Mouse (Mus musculus) liver, adult (tissue): ENCODE data around the gene Hs1bp3.

Source experiments
- GATA4 ChIP-seq: IDR thresholded peaks from 2 replicates; pipeline ENCODE4 v1.6.1; 2014; ENCODE audit warnings: mild to moderate bottlenecking, low read length; ENCODE audit not compliant: insufficient replicate concordance

Gene Hs1bp3

DNA sequence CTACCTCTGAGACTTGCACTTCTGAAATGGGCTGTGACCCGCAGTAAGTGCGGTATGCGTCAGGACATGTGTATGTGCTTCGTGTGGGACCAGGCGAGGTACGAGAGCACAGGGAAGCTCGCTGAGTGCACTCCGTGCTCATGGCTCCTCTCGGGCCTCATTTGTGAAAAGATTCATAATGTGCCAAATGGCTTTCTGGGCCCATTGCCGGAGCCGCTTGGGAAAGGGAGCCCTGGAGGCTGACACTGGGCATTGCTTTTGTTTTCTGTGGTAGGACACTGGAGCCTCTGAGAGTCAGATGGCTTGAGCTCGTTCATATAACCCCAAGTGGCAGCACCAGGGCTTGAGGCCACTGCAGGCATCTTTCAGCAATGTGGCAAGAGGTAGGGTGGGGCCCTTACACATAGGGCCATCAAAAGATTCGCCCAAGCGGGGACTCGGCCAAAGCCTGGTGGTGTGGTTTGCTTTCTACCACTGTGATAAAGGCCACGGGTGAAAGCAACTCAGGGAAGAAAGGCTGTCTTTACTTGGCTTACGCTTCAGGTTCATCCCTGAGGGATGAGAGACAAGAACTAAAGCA lies 12.8 kb downstream of the Hs1bp3 start:
- no peak for TF ChIP-seq GATA4

DNA sequence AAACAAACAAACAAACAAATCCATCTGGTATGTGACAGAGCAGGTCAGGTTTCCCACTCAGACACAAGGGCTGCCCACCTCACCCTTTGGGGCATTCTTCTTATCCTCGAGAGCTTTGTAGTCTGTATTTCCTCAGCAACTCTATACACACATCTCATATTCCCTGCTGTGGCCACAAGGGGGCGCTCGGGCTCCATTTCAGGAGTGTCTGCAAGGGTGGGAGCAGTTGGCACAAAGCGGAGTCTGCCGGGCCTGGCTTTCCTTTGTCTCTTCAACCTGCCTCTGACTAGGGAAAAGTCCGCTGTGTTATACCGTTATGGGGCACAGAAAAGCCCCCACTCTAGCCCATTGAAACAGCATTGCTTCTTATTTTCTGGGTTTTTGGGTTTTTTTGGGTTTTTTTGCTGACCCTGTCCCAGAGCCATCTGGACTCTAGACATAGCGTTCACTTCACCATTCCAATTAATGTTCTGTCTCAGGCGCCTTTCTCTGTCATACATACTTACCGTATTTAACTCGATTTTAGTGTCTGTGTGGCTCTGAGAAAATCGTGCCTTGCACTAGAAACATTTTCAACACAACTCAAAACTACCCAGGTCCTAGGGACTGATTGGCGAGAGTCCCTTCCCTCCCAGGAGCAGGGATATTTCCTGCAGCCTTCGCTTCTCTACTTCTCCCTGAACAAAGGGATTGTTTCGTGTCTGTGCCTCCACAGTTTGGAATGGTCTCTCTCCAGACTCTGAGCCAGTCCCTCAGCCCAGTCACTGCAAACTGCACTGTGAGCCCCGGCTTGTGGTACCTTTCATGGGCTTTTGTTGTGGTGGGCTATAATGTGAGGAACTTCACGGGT lies 13.8 kb downstream of the Hs1bp3 start:
- no peak for TF ChIP-seq GATA4

DNA sequence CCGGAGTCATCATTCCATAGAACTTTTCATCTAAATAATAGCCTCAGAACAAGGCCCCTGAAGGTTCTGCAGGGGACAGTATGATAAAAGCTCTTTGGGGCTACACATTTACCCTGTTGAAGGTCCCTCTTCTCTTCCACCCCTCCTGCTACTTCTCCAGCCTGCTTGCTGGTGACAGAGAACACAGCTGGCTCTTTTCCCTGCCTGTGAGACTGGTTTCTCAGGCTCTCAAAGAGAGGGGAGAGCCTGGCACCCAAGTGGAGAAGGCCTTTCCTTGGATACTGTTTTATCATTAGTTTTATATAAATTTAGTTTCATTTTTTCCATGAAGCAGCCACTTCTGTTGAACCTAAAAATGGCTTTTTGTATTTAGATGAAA lies 14.4 kb downstream of the Hs1bp3 start:
- TF ChIP-seq GATA4, result no peak

DNA sequence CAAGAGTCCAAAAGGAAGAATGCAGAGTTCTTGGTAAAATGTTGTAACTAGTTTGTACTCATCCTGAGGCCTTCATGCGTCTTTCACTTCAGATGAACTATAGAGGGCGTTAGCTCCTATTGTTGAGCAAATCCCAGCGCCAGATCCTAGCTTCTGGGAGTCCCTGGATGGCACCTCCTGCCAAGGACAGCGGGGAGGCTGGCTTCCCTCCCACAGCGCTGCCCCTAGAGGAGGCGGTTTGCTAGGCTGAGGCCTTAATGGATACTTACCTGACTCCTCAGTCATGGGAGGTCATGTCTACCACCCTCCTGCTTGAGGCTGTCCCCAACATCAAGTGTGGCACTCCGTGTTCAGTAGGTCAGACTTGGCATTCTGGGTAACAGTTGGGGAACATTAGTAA lies 16.0 kb downstream of the Hs1bp3 start:
- TF ChIP-seq GATA4, result no peak

DNA sequence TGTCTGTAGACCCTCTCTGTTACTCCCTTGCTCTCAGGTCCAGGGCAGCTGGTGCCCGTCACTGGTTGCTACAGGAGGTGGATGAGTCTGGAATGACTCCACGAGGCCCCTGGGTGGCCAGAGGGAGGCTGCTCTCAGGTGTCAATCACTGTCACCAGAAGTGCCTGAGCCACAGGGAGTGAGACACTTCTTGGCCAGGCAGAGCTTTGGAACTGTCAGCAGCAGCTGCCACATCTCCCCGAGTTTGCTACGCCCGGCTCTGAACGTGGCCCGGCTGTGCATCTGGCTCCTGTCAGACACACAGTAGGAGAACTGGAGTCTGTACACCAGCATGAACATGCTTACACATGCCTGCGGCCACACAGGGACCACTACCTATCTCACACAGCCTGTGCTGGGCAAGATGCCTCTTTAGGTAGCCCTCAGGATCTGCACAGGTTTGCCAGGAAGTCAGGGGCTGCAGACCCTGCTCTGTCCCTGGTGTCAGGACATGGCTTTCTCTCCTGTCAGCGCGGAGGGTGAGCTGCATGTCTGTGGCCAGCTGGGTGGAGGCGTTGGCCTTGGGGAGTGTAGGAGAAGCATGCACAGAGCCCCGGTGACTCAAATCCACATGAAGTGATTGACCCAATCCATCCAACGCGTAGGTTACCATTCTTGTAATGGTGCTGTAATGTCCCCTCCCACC lies 18.4 kb downstream of the Hs1bp3 start:
- TF ChIP-seq GATA4, result no peak

DNA sequence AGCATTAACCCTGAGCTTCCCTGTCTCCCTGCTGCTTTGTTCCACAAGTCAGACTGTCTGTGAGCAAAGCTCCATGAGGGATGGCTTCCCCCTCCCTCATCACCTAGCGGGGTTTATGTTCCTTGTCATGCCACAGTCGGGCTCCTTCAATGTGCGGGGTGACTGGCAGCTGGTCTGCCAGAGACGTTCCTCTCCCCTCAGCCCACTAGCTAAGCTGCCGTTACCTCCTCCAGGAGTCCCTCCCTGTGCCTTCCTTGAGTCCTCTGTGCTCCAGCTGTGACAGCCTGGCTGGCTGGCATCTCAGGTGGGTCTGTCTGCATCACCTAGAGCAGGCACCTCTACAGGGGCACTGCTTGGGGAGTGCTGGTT lies 18.9 kb downstream of the Hs1bp3 start:
- TF ChIP-seq GATA4, result no peak

DNA sequence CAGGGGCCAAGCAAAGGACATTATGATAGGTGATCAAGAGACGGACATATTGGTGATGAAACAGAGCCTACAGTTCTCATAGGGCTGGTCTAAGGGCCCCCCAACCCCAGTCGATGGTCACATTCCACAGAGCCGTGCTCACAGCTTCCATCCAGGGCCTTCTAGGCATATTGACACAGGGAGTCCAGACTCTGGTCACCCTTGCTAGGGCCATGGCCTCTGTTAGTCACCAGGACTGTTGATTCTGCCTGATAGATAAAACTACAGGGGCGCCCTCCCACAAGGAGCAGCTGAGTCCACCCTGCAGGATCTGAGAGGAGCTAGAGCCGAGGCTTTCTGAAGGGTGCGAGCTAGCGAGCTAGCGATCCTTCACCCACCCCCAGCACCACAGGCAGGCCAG lies 20.4 kb downstream of the Hs1bp3 start:
- no peak; the same call in 1 of the 2 replicates for TF ChIP-seq GATA4

DNA sequence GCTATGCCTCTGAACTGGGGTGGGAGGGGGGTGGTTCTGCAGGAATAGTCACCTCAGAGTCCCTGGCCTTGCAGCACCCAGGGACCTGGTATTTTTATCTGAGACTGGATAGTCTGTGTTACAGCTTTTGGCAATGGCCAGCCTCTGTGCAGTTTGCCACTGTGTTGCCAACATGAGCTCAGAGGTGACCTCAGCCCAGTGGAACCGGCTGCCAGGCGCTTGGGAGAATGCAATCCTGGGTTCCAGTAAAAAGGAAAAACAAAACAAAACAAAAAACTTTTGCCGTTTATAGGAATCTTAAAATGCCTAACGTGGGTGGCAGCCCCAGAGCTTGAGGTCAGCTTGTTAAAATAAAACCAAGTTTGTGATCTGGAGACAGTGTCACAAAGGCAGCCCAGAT lies 21.0 kb downstream of the Hs1bp3 start:
- TF ChIP-seq GATA4, result no peak

DNA sequence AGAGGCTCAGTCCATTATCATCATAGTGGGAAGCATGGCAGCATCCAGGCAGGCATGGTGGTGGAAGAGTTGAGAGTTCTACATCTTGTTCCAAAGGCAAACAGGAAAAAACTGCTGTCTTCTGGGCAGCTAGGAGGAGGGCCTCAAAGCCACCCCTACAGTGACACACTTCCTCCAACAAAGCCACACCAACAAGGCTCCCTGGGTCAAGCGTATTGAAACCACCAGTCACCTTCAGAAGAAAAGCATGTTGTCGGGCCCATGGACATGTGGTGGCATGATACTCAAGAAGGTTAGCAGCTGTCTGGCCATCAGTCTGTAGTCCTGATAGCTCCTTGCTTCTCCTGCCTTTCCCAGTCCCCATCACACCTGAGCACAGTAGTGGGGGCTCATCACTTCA lies 22.3 kb downstream of the Hs1bp3 start:
- no peak for TF ChIP-seq GATA4

DNA sequence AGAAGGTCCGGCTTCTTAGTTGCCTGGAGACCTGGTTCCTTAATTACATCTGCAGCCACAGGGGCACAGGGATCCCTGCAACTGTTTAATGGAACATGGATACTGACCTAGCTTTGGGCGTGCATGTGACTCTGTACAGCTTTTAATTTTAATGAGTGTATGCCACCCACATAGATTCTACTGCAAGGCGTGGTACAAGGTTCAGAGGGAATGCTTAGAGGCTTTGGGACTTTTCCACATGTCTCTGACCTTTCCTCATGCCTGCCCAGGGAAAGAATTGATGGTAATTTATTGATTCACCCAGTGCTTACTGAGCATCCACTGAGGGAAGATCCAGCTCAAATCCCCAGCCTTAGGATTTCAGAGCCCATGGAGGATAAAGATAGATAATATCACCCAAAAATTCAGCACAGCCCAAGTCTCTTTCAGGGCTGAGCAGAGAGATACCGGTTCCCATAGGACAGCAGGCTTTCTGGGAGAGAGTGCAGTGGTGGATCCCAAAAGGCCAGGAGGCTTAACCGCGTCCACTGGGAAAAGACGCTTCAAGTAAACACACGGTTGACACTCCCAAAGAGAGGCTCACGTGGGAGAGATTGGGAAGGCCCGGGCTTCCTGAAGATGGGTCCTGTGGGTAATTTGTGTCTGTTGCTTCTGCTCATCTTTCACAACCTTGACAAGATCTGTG lies 23.5 kb downstream of the Hs1bp3 start:
- TF ChIP-seq GATA4, result no peak

DNA sequence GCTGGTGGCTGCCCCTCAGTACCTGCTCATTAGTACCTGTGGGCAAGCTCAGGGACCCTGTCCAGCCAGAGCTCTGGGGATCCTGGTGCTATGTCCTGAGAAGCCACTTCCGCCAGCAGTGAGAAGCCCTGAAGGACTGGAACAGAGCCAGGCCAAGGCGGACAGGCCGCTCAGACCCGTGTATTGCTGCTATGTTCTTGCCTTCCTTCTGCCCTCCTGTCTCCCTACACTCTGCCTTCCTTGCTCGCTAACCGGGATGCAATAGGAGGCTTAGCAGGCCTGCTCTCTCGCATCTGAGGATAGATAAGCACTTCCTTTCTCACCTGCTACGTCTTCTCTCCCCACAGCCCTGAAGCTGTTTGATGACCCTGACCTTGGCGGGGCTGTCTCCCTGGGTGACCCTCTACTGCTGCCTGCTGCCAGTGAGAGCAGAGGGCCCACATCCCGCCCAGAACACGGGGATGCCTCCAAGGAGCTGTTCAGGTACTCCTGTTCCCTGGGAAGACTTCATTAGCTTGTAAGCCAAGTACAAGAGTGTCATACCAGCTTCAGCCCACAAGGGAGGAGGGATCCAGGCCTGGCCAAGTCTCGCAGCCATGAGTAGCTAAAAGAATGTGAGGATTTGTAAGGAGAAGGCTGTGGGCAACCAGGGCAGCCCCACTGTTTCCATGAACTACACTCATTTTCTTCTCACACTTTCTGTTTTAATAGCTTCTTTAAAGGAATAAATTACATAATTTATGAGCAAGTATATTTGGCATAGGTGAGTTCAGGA lies 24.2 kb downstream of the Hs1bp3 start:
- no peak for TF ChIP-seq GATA4

DNA sequence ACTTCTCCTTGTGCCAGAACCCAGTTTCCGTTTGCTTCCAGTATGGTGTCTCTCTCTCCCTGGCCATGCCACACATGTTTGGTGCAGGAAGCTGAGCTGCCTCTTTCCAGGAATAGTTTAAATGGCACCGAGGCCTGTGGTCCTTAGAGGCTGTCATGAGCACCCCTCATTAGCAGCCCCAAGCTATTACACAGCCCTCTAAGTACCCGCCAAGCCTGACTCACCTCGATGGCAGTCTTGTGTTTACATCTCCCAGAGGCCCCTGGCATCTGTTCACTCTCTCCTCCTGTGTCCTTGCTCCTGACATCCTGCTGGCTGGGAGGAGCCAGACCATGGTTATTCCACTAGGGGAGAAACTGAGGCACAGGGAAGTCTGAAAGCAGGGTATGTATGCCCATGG lies 25.3 kb downstream of the Hs1bp3 start:
- no peak for TF ChIP-seq GATA4

DNA sequence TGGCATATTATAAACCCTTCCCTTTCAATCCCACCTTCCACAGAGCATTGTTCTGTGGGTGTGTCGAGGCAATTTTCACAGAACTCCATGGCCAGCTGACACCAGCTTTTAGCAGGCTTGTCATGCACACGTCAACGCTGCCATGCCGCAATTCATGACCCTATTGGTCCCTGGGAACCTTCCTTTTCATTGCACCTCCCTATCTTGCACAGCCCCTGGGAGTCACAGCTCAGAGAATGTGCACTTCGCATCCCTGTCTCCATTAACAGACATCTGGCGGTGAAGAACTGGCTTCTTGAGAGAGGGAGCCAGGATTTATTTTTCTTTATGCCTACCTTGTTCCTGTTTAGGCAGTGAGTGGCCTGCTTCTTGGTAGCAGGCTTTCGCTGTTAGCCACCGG lies 25.7 kb downstream of the Hs1bp3 start:
- no peak for TF ChIP-seq GATA4

DNA sequence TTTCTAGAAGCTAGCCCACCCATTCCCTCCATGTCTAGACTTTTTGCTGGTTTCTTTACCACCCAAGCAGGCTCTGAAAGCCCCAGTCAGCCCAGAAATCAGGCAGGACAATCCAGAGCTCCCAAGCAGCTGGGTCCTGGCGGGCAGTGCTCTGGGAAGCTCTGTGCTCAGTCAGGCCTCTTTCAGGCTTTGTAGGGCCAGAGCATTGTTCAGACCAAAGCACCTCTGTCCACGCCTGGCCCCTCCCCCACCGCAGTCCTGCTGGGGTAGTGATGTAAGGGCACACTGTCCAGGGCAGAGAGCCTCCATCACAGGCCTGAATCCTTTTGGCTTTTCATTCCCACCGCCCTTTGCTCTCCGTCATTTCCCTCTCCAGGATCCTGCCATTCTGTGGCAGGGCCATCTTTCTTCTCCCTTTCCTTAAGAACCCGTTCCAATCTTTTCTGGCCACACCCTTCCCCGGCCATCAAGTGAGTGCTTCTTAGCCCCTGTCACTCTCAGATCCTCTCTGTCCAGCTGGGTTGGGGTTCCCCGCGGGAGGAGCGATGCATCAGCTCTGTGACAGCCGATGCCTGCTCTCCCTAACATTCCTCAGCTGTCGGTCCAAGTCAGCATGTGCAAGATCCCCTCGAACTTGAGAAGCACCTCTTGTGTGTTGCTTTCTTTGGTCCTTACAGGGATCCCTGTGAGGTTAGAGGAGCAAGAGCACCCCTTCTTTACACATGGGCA lies 26.5 kb downstream of the Hs1bp3 start:
- no peak for TF ChIP-seq GATA4
